In the genomic region with DNA sequence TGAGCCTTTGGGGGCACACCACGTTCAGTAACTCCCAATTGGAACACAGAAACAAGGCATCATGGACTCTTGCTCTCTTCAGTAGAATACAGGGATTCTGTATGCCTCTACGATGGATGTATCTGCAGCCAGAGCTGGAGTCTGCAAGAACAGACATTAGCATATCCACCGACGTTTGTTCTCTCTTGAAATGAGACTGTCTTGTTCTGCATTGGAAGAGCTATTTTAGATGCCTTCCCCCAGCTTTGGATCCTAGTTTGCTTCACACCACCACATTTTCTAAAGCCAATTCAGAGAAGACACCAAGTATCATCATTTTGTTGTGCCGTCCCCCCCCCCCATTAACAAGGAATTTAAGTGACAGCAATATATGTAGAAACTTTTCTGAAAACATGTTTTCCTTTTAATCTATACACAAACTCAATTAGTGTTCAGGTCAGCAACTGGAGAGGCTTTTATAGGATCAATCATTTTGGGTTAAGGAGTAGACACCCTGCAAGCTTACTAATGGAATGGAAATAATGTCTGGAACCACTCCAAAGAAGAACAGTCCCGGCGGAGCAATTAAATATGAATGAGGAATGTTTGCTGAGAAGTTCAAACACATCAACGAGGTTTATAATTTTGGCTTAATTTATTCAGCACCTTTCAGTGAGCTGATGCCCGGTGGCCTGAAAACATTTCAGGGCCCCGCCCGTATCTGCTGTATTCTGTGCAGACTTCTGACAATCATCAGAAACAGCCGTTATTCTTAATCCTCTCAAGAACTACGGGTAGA, we compare ENCODE assay signal across 22 mouse cellular contexts.
DNase-seq lines count a peak whose midpoint lies in the region; ATAC-seq and TF ChIP-seq lines count a peak whose summit lies in the region.
"Had no signal": no experiment of that assay in that cellular context is flagged by ENCODE, and none has a peak within 500 bp of the region (broad histone marks: within the 10 kb centered on the region; RNA-seq: fewer than 3 reads in every experiment).

No protein-coding gene starts in this region.

- no peak for TF ChIP-seq POLR2A in brain, embryonic 14.5 days (IDR thresholded peaks at IDR 0.05; ENCODE audit: borderline replicate concordance, extremely low read depth, insufficient read depth, insufficient read length, poor library complexity, severe bottlenecking)
- no peak for TF ChIP-seq POLR2A in kidney, adult 2 months (IDR thresholded peaks at IDR 0.05; ENCODE audit: low read depth, low read length)

- TF ChIP-seq CTCF in left cerebral cortex, adult 2 months (IDR thresholded peaks at IDR 0.05): no peak
- no peak for TF ChIP-seq CTCF in brain, embryonic 14.5 days (IDR thresholded peaks at IDR 0.05; ENCODE audit: borderline replicate concordance, extremely low read depth, insufficient read depth, insufficient read length)
- TF ChIP-seq CTCF in kidney, adult 2 months (conservative IDR thresholded peaks at IDR 0.05; ENCODE audit: insufficient read depth, insufficient read length, low read depth, low read length): no peak

- ATAC-seq in frontal cortex, adult (ENCODE audit: low TSS enrichment): peak; percentile 97
- ATAC-seq: hindbrain, embryonic 16.5 days; inflammation-experienced regulatory T-cells, adult 6 months had no signal

- no peak overlapping the region for H3K4me3 ChIP-seq in left cerebral cortex, adult 2 months
- no peak overlapping the region for H3K4me3 ChIP-seq in kidney, adult 2 months (ENCODE audit: insufficient read depth, low read depth, low read length)
- H3K4me3 ChIP-seq: embryonic facial prominence, embryonic 15.5 days; erythroblast, embryonic 14.5 days; forebrain, embryonic 10.5 days; heart, embryonic 12.5 days; hindbrain, embryonic 12.5 days had no signal

- intact Hi-C loops in left cerebral cortex, adult 2 months (cut with DNase I): loop anchor here (5.0 kb wide), 1 partner anchor 106 kb away; no protein-coding TSS in a partner anchor
- intact Hi-C loops in heart, postnatal 36 days (cut with DNase I): no loop called here

- peak overlapping the region; percentile 82 for H3K27ac ChIP-seq in left cerebral cortex, adult 2 months
- no peak overlapping the region for H3K27ac ChIP-seq in kidney, adult 2 months (ENCODE audit: insufficient read depth, low read depth, low read length)
- H3K27ac ChIP-seq: embryonic facial prominence, embryonic 15.5 days; forebrain, embryonic 10.5 days; hindbrain, embryonic 12.5 days had no signal

- H3K27me3 ChIP-seq in kidney, adult 2 months (replicated peaks; ENCODE audit: control insufficient read depth, insufficient read depth, low read length): no peaks in the 10 kb centered on the region
- H3K27me3 ChIP-seq: embryonic facial prominence, embryonic 15.5 days; heart, embryonic 12.5 days; hindbrain, embryonic 12.5 days had no signal

- H3K4me1 ChIP-seq in kidney, adult 2 months (ENCODE audit: control insufficient read depth, insufficient read depth, low read length): no peaks in the 10 kb centered on the region
- H3K4me1 ChIP-seq: embryonic facial prominence, embryonic 15.5 days; forebrain, embryonic 10.5 days; heart, embryonic 12.5 days; hindbrain, embryonic 12.5 days had no signal

- no peaks in the 10 kb centered on the region for H3K36me3 ChIP-seq in kidney, adult 2 months (ENCODE audit: control insufficient read depth, insufficient read depth, low read length)
- H3K36me3 ChIP-seq: embryonic facial prominence, embryonic 15.5 days; forebrain, embryonic 10.5 days; heart, embryonic 12.5 days; hindbrain, embryonic 12.5 days had no signal

- DNase-seq in frontal cortex, postnatal 10 days (ENCODE audit: low spot score in 2 of 2): no peak
- DNase-seq in left cerebral cortex, adult 2 months (ENCODE audit: extremely low spot score in 1 of 2, low spot score in 2 of 2): no peak
- DNase-seq in left cerebral cortex, adult 8-10 months (ENCODE audit: low spot score in 2 of 2): no peak
- peak; percentile 66 for DNase-seq in brain, embryonic 14.5 days (ENCODE audit: low read depth)
- DNase-seq in retina, postnatal 1 day: peak; percentile 54
- no peak for DNase-seq in heart, postnatal 36 days
- DNase-seq in kidney, adult 2 months: no peak
- DNase-seq: adrenal gland, adult 8-10 months; adrenal gland, postnatal 36 days; cerebellum, adult 11-12 months; cerebellum, adult 9-10 months; cerebellum, postnatal 25 days; gastrocnemius, postnatal 10 days; heart, postnatal 4 days had no signal

- 79% methylated on average over 13 of the region's 13 CpGs for WGBS in kidney, adult 2 months

Comparison
In these comparisons a context has a peak if more than half of its experiments do, and no peak if none do; other contexts are left out.
1. DNase-seq: peak in brain, embryonic 14.5 days (single experiment) and retina, postnatal 1 day (single experiment); none in frontal cortex, postnatal 10 days (0 of 2), left cerebral cortex, adult 2 months (0 of 2), left cerebral cortex, adult 8-10 months (0 of 2), heart, postnatal 36 days (0 of 2) and kidney, adult 2 months (single experiment).